ENCODE assay signal across 11 mouse cellular contexts in the genomic region with DNA sequence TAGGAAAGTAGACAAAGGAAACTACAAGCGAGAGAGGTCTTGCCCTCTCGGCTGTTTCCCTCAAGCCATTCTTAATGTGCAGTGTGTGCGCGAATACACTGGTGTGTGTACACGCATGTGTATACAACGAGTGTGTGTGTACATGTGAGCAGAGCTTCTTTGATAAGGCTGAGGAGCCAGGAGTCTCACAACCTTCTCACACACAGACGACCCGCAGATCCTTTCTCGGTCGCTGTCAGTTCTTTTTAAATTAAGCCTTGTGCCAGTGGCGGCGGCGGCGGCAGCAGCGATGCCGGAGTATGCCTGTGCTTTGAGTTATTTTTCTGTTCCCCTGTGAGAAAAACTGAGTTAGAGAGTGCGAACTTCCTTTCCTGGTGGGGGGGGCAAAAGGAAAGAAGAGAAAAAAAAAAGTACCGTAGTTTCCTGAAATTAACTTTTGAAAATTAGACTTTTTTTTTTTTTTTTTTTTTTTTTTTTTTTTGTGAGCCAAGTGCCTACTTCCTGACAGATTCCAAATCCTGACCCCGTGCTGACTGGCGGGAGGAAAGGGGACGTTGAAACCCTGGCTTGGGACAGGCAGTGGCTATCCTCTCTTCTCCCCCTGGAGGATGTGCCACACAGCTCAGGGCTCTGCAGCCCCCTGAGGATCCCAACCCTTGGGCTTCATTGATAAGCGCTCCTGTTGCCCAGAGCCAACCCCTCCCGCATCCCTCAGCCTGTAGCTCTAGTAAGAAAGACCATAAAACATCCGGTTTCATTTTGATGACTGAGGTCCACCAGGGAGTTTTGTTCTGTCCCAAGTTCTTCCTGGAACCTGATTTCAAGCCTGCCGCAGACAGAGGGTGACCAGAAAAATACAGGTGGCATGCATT.
DNase-seq lines count a peak whose midpoint lies in the region; ATAC-seq and TF ChIP-seq lines count a peak whose summit lies in the region.
"Had no signal": no experiment of that assay in that cellular context is flagged by ENCODE, and none has a peak within 500 bp of the region (broad histone marks: within the 10 kb centered on the region; RNA-seq: fewer than 3 reads in every experiment).

No protein-coding gene starts in this region.

- TF ChIP-seq CTCF in heart, adult 2 months (IDR thresholded peaks at IDR 0.05), result no peak

- 27% methylated on average over 25 of the region's 25 CpGs for WGBS in heart, adult 2 months
- 51% methylated on average over 25 of the region's 25 CpGs for WGBS in liver, embryonic 11.5 days
- 31% methylated on average over 25 of the region's 25 CpGs for WGBS in embryonic facial prominence, embryonic 11.5 days

- peak overlapping the region; percentile 24; the same call in 1 of the 2 replicates for H3K9ac ChIP-seq in heart, adult 2 months (ENCODE audit: low read depth, low read length)
- H3K9ac ChIP-seq in liver, embryonic 11.5 days (ENCODE audit: low read depth, low read length), result no peak overlapping the region
- no peak overlapping the region; the same call in 1 of the 2 replicates for H3K9ac ChIP-seq in embryonic facial prominence, embryonic 11.5 days (replicated peaks; ENCODE audit: low read length)
- H3K9ac ChIP-seq: midbrain, embryonic 12.5 days had no signal

- H3K36me3 ChIP-seq in heart, adult 2 months (ENCODE audit: control insufficient read depth, insufficient read depth, low read length), result no peaks in the 10 kb centered on the region
- H3K36me3 ChIP-seq in liver, embryonic 11.5 days (ENCODE audit: control insufficient read depth, insufficient read depth, low read length), result no peaks in the 10 kb centered on the region
- H3K36me3 ChIP-seq in embryonic facial prominence, embryonic 11.5 days (replicated peaks; ENCODE audit: control insufficient read depth, insufficient read depth, low read depth, low read length), result no peaks in the 10 kb centered on the region
- H3K36me3 ChIP-seq: midbrain, embryonic 12.5 days had no signal

- intact Hi-C loops in heart, adult 2 months (cut with DNase I), result no loop called here
- intact Hi-C loops in heart, postnatal 36 days (cut with DNase I), result no loop called here

- peak overlapping the region; percentile 36; the same call in 1 of the 2 replicates for H3K27ac ChIP-seq in heart, adult 2 months
- H3K27ac ChIP-seq in liver, embryonic 11.5 days (ENCODE audit: low read depth, low read length), result no peak overlapping the region
- no peak overlapping the region for H3K27ac ChIP-seq in embryonic facial prominence, embryonic 11.5 days (replicated peaks; ENCODE audit: low read depth, low read length)
- H3K27ac ChIP-seq: midbrain, embryonic 12.5 days had no signal

- peaks cover 9% of the 10 kb centered on the region for H3K4me1 ChIP-seq in heart, adult 2 months (ENCODE audit: control insufficient read depth, insufficient read depth, low read length)
- peaks cover 2% of the 10 kb centered on the region; the same call in 1 of the 2 replicates for H3K4me1 ChIP-seq in liver, embryonic 11.5 days (replicated peaks; ENCODE audit: control insufficient read depth, insufficient read depth, low read length)
- peaks cover 9% of the 10 kb centered on the region for H3K4me1 ChIP-seq in embryonic facial prominence, embryonic 11.5 days (ENCODE audit: control insufficient read depth, insufficient read depth, low read length)

- peak overlapping the region; percentile 28; the same call in 1 of the 2 replicates for H3K4me3 ChIP-seq in heart, adult 2 months
- no peak overlapping the region for H3K4me3 ChIP-seq in liver, embryonic 11.5 days (ENCODE audit: low read depth, low read length)
- H3K4me3 ChIP-seq in embryonic facial prominence, embryonic 11.5 days (ENCODE audit: low read depth, low read length), result no peak overlapping the region
- H3K4me3 ChIP-seq: midbrain, embryonic 12.5 days had no signal

- no peaks in the 10 kb centered on the region; the same call in 1 of the 2 replicates for H3K27me3 ChIP-seq in heart, adult 2 months (ENCODE audit: control insufficient read depth, insufficient read depth, low read length)
- no peaks in the 10 kb centered on the region for H3K27me3 ChIP-seq in liver, embryonic 11.5 days (replicated peaks; ENCODE audit: control insufficient read depth, insufficient read depth, low read length)
- peaks cover 4% of the 10 kb centered on the region for H3K27me3 ChIP-seq in embryonic facial prominence, embryonic 11.5 days (ENCODE audit: control insufficient read depth, insufficient read depth, low read length)

- TF ChIP-seq EP300 in heart, adult 2 months (IDR thresholded peaks at IDR 0.05; ENCODE audit: insufficient read depth, low read depth, low read length), result no peak

- H3K79me2 ChIP-seq in heart, adult 2 months (replicated peaks; ENCODE audit: control insufficient read depth, insufficient read depth, low read length), result no peaks in the 10 kb centered on the region

- H3K9me3 ChIP-seq in liver, embryonic 11.5 days (ENCODE audit: control insufficient read depth, low read length), result no peaks in the 10 kb centered on the region
- H3K9me3 ChIP-seq in embryonic facial prominence, embryonic 11.5 days (replicated peaks; ENCODE audit: control insufficient read depth, low read length), result no peaks in the 10 kb centered on the region
- H3K9me3 ChIP-seq: midbrain, embryonic 12.5 days had no signal

- 0 out of 2 replicates have a peak overlapping the region, but pooled peaks have one; percentile 15 for H3K4me2 ChIP-seq in liver, embryonic 11.5 days
- H3K4me2 ChIP-seq in embryonic facial prominence, embryonic 11.5 days (ENCODE audit: low read depth, low read length), result no peak overlapping the region
- H3K4me2 ChIP-seq: midbrain, embryonic 12.5 days had no signal

- ATAC-seq in liver, embryonic 11.5 days (replicated peaks; ENCODE audit: low FRiP score), result no peak
- no peak for ATAC-seq in embryonic facial prominence, embryonic 11.5 days (replicated peaks; ENCODE audit: insufficient number of reproducible peaks, low FRiP score, low TSS enrichment, low read depth)
- ATAC-seq: activated CD4-positive, CD25-positive, alpha-beta regulatory T cell, adult 4 months had no signal

- TF ChIP-seq POLR2A in heart, adult 2 months (IDR thresholded peaks at IDR 0.05; ENCODE audit: insufficient read depth, low read depth, low read length), result no peak

- DNase-seq in heart, adult 2 months, result peak; percentile 9 to 24
- DNase-seq in heart, postnatal 36 days, result no peak
- DNase-seq in liver, embryonic 11.5 days (ENCODE audit: low spot score), result no peak
- no peak for DNase-seq in liver
- peak; percentile 52 for DNase-seq in embryonic facial prominence, embryonic 11.5 days (ENCODE audit: low spot score)
- peak; percentile 33 for DNase-seq in lung, postnatal 10 days
- no peak for DNase-seq in gastrocnemius, adult 8-10 months (ENCODE audit: low spot score in 2 of 2)
- DNase-seq in urinary bladder, postnatal 10 days (ENCODE audit: low spot score), result no peak
- DNase-seq: kidney, adult 18-20 months had no signal

Comparison
In these comparisons a context has a peak if more than half of its experiments do, and no peak if none do; other contexts are left out.
1. DNase-seq: peak in heart, adult 2 months (2 of 2), embryonic facial prominence, embryonic 11.5 days (single experiment) and lung, postnatal 10 days (single experiment); none in heart, postnatal 36 days (0 of 2), liver, embryonic 11.5 days (single experiment), liver (single experiment), gastrocnemius, adult 8-10 months (0 of 2) and urinary bladder, postnatal 10 days (single experiment).